ENCODE assay signal across 8 mouse cellular contexts in genomic region chr6:71991190-71991932, GRCm38 (mm10).
DNase-seq lines count a peak whose midpoint lies in the region; ATAC-seq and TF ChIP-seq lines count a peak whose summit lies in the region.

No protein-coding gene starts in this region.

- DNase-seq in heart, postnatal 14 days, result no peak
- peak; percentile 14 for DNase-seq in right cerebral cortex, postnatal 25 days
- no peak for DNase-seq in right cerebral cortex, postnatal 36 days (ENCODE audit: low spot score in 2 of 2)
- DNase-seq in hindbrain, embryonic 11.5 days (ENCODE audit: low spot score), result no peak
- no peak for DNase-seq in yolk sac, embryonic 10.5 days (ENCODE audit: low spot score)
- DNase-seq in kidney, postnatal 14 days, result no peak

- H3K4me3 ChIP-seq in heart, embryonic 11.5 days (ENCODE audit: low read depth, low read length), result no peak overlapping the region
- no peak overlapping the region for H3K4me3 ChIP-seq in hindbrain, embryonic 11.5 days (ENCODE audit: low read depth, low read length)
- H3K4me3 ChIP-seq in myocyte, result no peak overlapping the region

- no peaks in the 10 kb centered on the region for H3K27me3 ChIP-seq in heart, embryonic 11.5 days (ENCODE audit: control insufficient read depth, insufficient read depth, low read length)
- H3K27me3 ChIP-seq in hindbrain, embryonic 11.5 days (ENCODE audit: control insufficient read depth, insufficient read depth, low read length), result no peaks in the 10 kb centered on the region
- no peaks in the 10 kb centered on the region for H3K27me3 ChIP-seq in myocyte (ENCODE audit: control insufficient read depth, insufficient read depth, insufficient read length)

- H3K27ac ChIP-seq in heart, embryonic 11.5 days (ENCODE audit: low read depth, low read length), result peak overlapping the region; percentile 85
- H3K27ac ChIP-seq in hindbrain, embryonic 11.5 days (ENCODE audit: low read depth, low read length), result 0 out of 2 replicates have a peak overlapping the region, but pooled peaks have one; percentile 10

- H3K9ac ChIP-seq in heart, embryonic 11.5 days (ENCODE audit: low read depth, low read length), result peak overlapping the region; percentile 28; the same call in 1 of the 2 replicates
- no peak overlapping the region for H3K9ac ChIP-seq in hindbrain, embryonic 11.5 days (ENCODE audit: low read depth, low read length)

- intact Hi-C loops in heart, postnatal 14 days (cut with DNase I), result no loop called here

- no peak overlapping the region for H3ac ChIP-seq in myocyte (ENCODE audit: control insufficient read depth, insufficient read length)

- H3K4me2 ChIP-seq in heart, embryonic 11.5 days, result no peak overlapping the region
- H3K4me2 ChIP-seq in hindbrain, embryonic 11.5 days (replicated peaks; ENCODE audit: low read depth, low read length), result no peak overlapping the region
- peak overlapping the region; percentile 80 for H3K4me2 ChIP-seq in myocyte (ENCODE audit: low read depth)

- H3K9me3 ChIP-seq in heart, embryonic 11.5 days (replicated peaks; ENCODE audit: control insufficient read depth, low read length), result no peaks in the 10 kb centered on the region
- H3K9me3 ChIP-seq in hindbrain, embryonic 11.5 days (ENCODE audit: control insufficient read depth, low read length), result no peaks in the 10 kb centered on the region

- no peak for TF ChIP-seq POLR2A in myocyte (IDR thresholded peaks at IDR 0.05; ENCODE audit: insufficient read length, low read depth)

- no peak for ATAC-seq in heart, embryonic 11.5 days (replicated peaks; ENCODE audit: insufficient number of reproducible peaks, low FRiP score, low TSS enrichment)
- no peak for ATAC-seq in hindbrain, embryonic 11.5 days (ENCODE audit: low FRiP score)

- WGBS in heart, embryonic 11.5 days (ENCODE audit: insufficient replicate concordance), result 44% methylated on average over 8 of the region's 8 CpGs
- 52% methylated on average over 8 of the region's 8 CpGs for WGBS in hindbrain, embryonic 11.5 days

- H3K36me3 ChIP-seq in heart, embryonic 11.5 days (ENCODE audit: control insufficient read depth, insufficient read depth, low read length), result no peaks in the 10 kb centered on the region
- H3K36me3 ChIP-seq in hindbrain, embryonic 11.5 days (ENCODE audit: control insufficient read depth, insufficient read depth, low read length), result no peaks in the 10 kb centered on the region
- no peaks in the 10 kb centered on the region for H3K36me3 ChIP-seq in myocyte (ENCODE audit: control insufficient read depth, insufficient read depth)

- peaks cover 33% of the 10 kb centered on the region for H3K4me1 ChIP-seq in heart, embryonic 11.5 days (ENCODE audit: control insufficient read depth, insufficient read depth, low read length)
- H3K4me1 ChIP-seq in hindbrain, embryonic 11.5 days (replicated peaks; ENCODE audit: control insufficient read depth, insufficient read depth, low read length), result no peaks in the 10 kb centered on the region

- H3K79me2 ChIP-seq in myocyte (ENCODE audit: control insufficient read depth, insufficient read depth), result no peaks in the 10 kb centered on the region

TF ChIP-seq in myocyte, 11 proteins besides CTCF, POLR2A, EP300 and RAD21:
- TF ChIP-seq MYOG (IDR thresholded peaks at IDR 0.05; ENCODE audit: control insufficient read depth in 1 of 3, insufficient read depth in 1 of 3, insufficient read length in 2 of 3, low read depth in 2 of 3), result no peak
- TF ChIP-seq CEBPB (IDR thresholded peaks at IDR 0.05; ENCODE audit: insufficient read depth, poor library complexity, severe bottlenecking), result peak; percentile 62; the same call in 1 of the 2 replicates
